Mouse (Mus musculus) liver, adult 2 months (tissue): ENCODE results near the gene H2al1h.

Experiments used
- CTCF ChIP-seq: fragments of 200-500 bp; IDR thresholded peaks from 2 replicates; pipeline ENCODE4 v1.5.1; 2011; ENCODE audit warnings: low read depth, low read length, control low read depth
- POLR2A ChIP-seq: fragments of 200-500 bp; IDR thresholded peaks from 2 replicates; pipeline ENCODE4 v1.6.1; 2011; ENCODE audit warnings: low read length, control low read depth; ENCODE audit not compliant: insufficient read depth; ENCODE audit errors: extremely low read depth

DNA sequence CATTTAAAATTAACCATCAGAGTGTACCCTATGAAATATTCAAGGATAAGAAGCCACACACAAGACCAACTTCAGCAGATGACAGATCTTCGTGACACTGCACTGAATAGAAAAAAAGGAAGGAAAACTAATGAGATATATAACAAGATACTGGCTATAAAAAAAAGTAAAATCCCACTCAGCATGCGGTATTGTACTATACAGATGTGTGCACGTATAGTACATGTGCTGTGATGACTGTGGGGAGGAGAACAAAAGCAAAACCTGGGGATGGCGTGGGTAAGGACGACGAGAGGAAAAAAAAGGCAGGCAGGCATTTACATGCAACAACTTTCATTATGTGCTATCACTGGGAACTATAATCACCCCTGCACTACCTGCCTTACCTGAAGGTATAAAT lies 39.5 kb downstream of the H2al1h start:
- TF ChIP-seq CTCF (no peak), POLR2A (no peak)
